Mouse (Mus musculus) kidney, adult 2 months (tissue): ENCODE data around the gene Fut2. TPM values are rescaled to one million over a fixed set of nuclear protein-coding genes. Genes with fewer than 3 reads are reported as not detected.
A peak's percentile ranks its signal among the peaks of the same experiment; 100 is the strongest.

Experiments used
- DNase-seq: peaks from one replicate; pipeline ENCODE4 v3.0.0; 2021
- H3K27ac ChIP-seq: fragments of 200-500 bp; 2 replicates; pipeline ENCODE4 v1.5.1; 2012; ENCODE audit warnings: low read depth, low read length, control low read depth, inconsistent platforms; ENCODE audit not compliant: insufficient read depth
- H3K27me3 ChIP-seq: fragments of 200-500 bp; replicated peaks from 2 replicates; pipeline ENCODE4 v1.6.1; 2012; ENCODE audit warnings: mild to moderate bottlenecking, moderate library complexity, low read length, inconsistent platforms; ENCODE audit not compliant: control insufficient read depth, insufficient read depth
- H3K36me3 ChIP-seq: fragments of 200-500 bp; 2 replicates; pipeline ENCODE4 v1.6.1; 2012; ENCODE audit warnings: mild to moderate bottlenecking, moderate library complexity, low read length, inconsistent platforms; ENCODE audit not compliant: control insufficient read depth, insufficient read depth
- H3K4me1 ChIP-seq: fragments of 200-500 bp; 2 replicates; pipeline ENCODE4 v1.6.1; 2011; ENCODE audit warnings: low read length; ENCODE audit not compliant: control insufficient read depth, insufficient read depth
- H3K4me3 ChIP-seq: fragments of 200-500 bp; 2 replicates; pipeline ENCODE4 v1.5.1; 2011; ENCODE audit warnings: mild to moderate bottlenecking, low read depth, low read length, control low read depth; ENCODE audit not compliant: insufficient read depth
- CTCF ChIP-seq: fragments of 200-500 bp; conservative IDR thresholded peaks from 2 replicates; pipeline ENCODE4 v1.5.1; 2011; ENCODE audit warnings: low read depth, mild to moderate bottlenecking, control low read depth, low read length, moderate library complexity, mixed read lengths; ENCODE audit not compliant: insufficient read depth, insufficient read length
- POLR2A ChIP-seq: fragments of 200-500 bp; IDR thresholded peaks from one replicate; pipeline ENCODE4 v1.6.1; 2011; ENCODE audit warnings: low read depth, low read length, control low read depth
- WGBS: fragments of 180-500 bp; shearing (Covaris S2); methylation state at CpG from one replicate; pipeline ENCODE4 v1.1.7; 2018; 5-methylcytosine and 5-hydroxymethylcytosine counted together
- polyA plus RNA-seq: library from polyadenylated mRNA; depleted of rRNA; stranded (reverse); fragments of >200 nt; gene quantifications from 2 replicates; pipeline ENCODE4 v1.2.3, GENCODE M21; 2012

Fut2 gene
- polyA plus RNA-seq, 1 experiment: not detected

GRCm38 (mm10) chr7:45697894-45698293 is 31.7 kb upstream of the Fut2 start:
- Histone ChIP-seq H3K4me1 (peaks cover 3% of the 10 kb centered on the region; the same call in 1 of the 2 replicates), H3K36me3 (no peaks in the 10 kb centered on the region), H3K27me3 (peaks cover 3% of the 10 kb centered on the region; the same call in 1 of the 2 replicates), H3K27ac (no peak overlapping the region), H3K4me3 (no peak overlapping the region)
- TF ChIP-seq POLR2A: no peak
- no peak for TF ChIP-seq CTCF
- no peak for DNase-seq
- 85% methylated on average over 7 of the region's 7 CpGs for WGBS

- no peak for DNase-seq
- no peak overlapping the region for H3K27ac ChIP-seq
- no peaks in the 10 kb centered on the region for H3K4me1 ChIP-seq
- no peak overlapping the region for H3K4me3 ChIP-seq
- TF ChIP-seq CTCF (no peak), POLR2A (no peak)
- WGBS: 37% methylated on average over 6 of the region's 6 CpGs
- no peaks in the 10 kb centered on the region for H3K36me3 ChIP-seq
- H3K27me3 ChIP-seq: peaks cover 3% of the 10 kb centered on the region; the same call in 1 of the 2 replicates
Measured at GRCm38 (mm10) chr7:45695098-45695497, 28.9 kb upstream of the Fut2 start.

- DNase-seq: no peak
- H3K27me3 ChIP-seq: no peaks in the 10 kb centered on the region
- no peaks in the 10 kb centered on the region for H3K36me3 ChIP-seq
- TF ChIP-seq CTCF (no peak), POLR2A (no peak)
- H3K27ac ChIP-seq: no peak within 1 kb of the TSS
- 93% methylated on average over 50 of the region's 50 CpGs for WGBS
- H3K4me3 ChIP-seq: no peak within 1 kb of the TSS
- H3K4me1 ChIP-seq: no peaks in the 10 kb centered on the region
Measured at GRCm38 (mm10) chr7:45693921-45694591, 27.9 kb upstream of the Fut2 start, which contains the start of gene Sec1. Gene Sec1 (minus strand): TSS chr7:45694402.

- no peak for TF ChIP-seq POLR2A
- no peak overlapping the region for H3K27ac ChIP-seq
- no peaks in the 10 kb centered on the region for H3K27me3 ChIP-seq
- WGBS: 82% methylated on average over 2 of the region's 2 CpGs
- H3K36me3 ChIP-seq: no peaks in the 10 kb centered on the region
- DNase-seq: no peak
- no peak overlapping the region for H3K4me3 ChIP-seq
- H3K4me1 ChIP-seq: no peaks in the 10 kb centered on the region
Measured at GRCm38 (mm10) chr7:45692364-45692763, 26.2 kb upstream of the Fut2 start.

- Histone ChIP-seq H3K27ac (peak overlapping the region; percentile 51), H3K4me1 (no peaks in the 10 kb centered on the region), H3K27me3 (no peaks in the 10 kb centered on the region), H3K4me3 (no peak overlapping the region), H3K36me3 (no peaks in the 10 kb centered on the region)
- no peak for TF ChIP-seq POLR2A
- TF ChIP-seq CTCF: no peak
- 44% methylated on average over 11 of the region's 11 CpGs for WGBS
- peak; percentile 26 for DNase-seq
Measured at GRCm38 (mm10) chr7:45689800-45690199, 23.6 kb upstream of the Fut2 start.

GRCm38 (mm10) chr7:45689099-45689498 is 22.9 kb upstream of the Fut2 start:
- Histone ChIP-seq H3K36me3 (no peaks in the 10 kb centered on the region), H3K4me3 (no peak overlapping the region), H3K4me1 (no peaks in the 10 kb centered on the region), H3K27me3 (no peaks in the 10 kb centered on the region), H3K27ac (no peak overlapping the region)
- TF ChIP-seq POLR2A: no peak
- TF ChIP-seq CTCF: no peak
- DNase-seq: no peak
- WGBS: 68% methylated on average over 6 of the region's 6 CpGs

GRCm38 (mm10) chr7:45686841-45687240 is 20.6 kb upstream of the Fut2 start:
- no peaks in the 10 kb centered on the region for H3K36me3 ChIP-seq
- WGBS: 65% methylated on average over 3 of the region's 3 CpGs
- peak; percentile 48 for DNase-seq
- no peaks in the 10 kb centered on the region for H3K27me3 ChIP-seq
- TF ChIP-seq CTCF (no peak), POLR2A (no peak)
- H3K27ac ChIP-seq: no peak overlapping the region
- no peak overlapping the region for H3K4me3 ChIP-seq
- peaks cover 4% of the 10 kb centered on the region; the same call in 1 of the 2 replicates for H3K4me1 ChIP-seq
